Mouse (Mus musculus): ENCODE measurements around the gene Bsn. TPM values are rescaled to one million over a fixed set of nuclear protein-coding genes. Genes with fewer than 3 reads are reported as not detected.
"Not testable (repeated sequence)": the region's sequence is repeated elsewhere in the genome, so short reads cannot be mapped to it uniquely, and the experiment has no call there.

Bsn gene
- polyA plus RNA-seq, 1 experiment = 0.56 TPM

GRCm38 (mm10) chr9:108136930-108137462 lies 53.2 kb downstream of the Bsn start:
- Histone ChIP-seq H3K36me3 (ENCODE audit: control insufficient read depth, insufficient read depth) (no peaks in the 10 kb centered on the region), H3K79me2 (ENCODE audit: control insufficient read depth, insufficient read depth) (no peaks in the 10 kb centered on the region), H3K4me3 (no peak overlapping the region), H3K4me2 (ENCODE audit: low read depth) (peak overlapping the region; percentile 86), H3ac (ENCODE audit: control insufficient read depth, insufficient read length) (no peak overlapping the region), H3K27me3 (ENCODE audit: control insufficient read depth, insufficient read depth, insufficient read length) (no peaks in the 10 kb centered on the region)
- TF ChIP-seq TCF3 (IDR thresholded peaks at IDR 0.05; ENCODE audit: insufficient read length, low read depth) (no peak), POLR2AphosphoS2 (IDR thresholded peaks at IDR 0.05; ENCODE audit: insufficient read length, low read depth) (no peak), E2F4 (IDR thresholded peaks at IDR 0.05; ENCODE audit: insufficient read depth) (no peak), USF1 (IDR thresholded peaks at IDR 0.05; ENCODE audit: low read depth) (peak; percentile 18)

- no peak for TF ChIP-seq E2F4 (IDR thresholded peaks at IDR 0.05; ENCODE audit: insufficient read depth)
- TF ChIP-seq SRF (IDR thresholded peaks at IDR 0.05; ENCODE audit: control insufficient read depth, insufficient read length, low read depth) = no peak
- no peak for TF ChIP-seq USF1 (IDR thresholded peaks at IDR 0.05; ENCODE audit: low read depth)
- TF ChIP-seq CEBPB (IDR thresholded peaks at IDR 0.05; ENCODE audit: insufficient read depth, poor library complexity, severe bottlenecking) = no peak
- no peak for TF ChIP-seq MYOG (IDR thresholded peaks at IDR 0.05; ENCODE audit: control insufficient read depth in 1 of 3, insufficient read depth in 1 of 3, insufficient read length in 2 of 3, low read depth in 2 of 3)
- Histone ChIP-seq H3K27me3 (ENCODE audit: control insufficient read depth, insufficient read depth, insufficient read length) (no peaks in the 10 kb centered on the region), H3ac (ENCODE audit: control insufficient read depth, insufficient read length) (no peak overlapping the region), H3K4me3 (no peak overlapping the region), H3K4me2 (ENCODE audit: low read depth) (peak overlapping the region; percentile 86), H3K36me3 (ENCODE audit: control insufficient read depth, insufficient read depth) (no peaks in the 10 kb centered on the region), H3K79me2 (ENCODE audit: control insufficient read depth, insufficient read depth) (no peaks in the 10 kb centered on the region)
Measured at GRCm38 (mm10) chr9:108136225-108136624, 54.0 kb downstream of the Bsn start.

DNA sequence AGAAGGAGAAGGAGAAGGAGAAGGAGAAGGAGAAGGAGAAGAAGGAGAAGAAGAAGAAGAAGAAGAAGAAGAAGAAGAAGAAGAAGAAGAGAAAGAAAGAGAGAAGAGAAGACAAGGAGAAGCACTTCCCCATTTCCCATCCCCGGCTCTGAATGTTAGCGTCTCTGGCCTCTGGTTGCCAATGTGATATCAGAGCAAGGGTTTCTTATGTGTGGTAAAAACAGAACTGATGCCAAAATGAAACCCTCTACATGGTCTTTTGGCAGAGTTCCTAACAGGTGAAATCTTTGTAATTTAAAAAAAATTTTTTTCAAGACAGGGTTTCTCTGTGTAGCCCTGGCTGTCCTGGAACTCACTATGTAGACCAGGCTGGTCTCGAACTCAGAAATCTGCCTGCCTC lies 54.5 kb downstream of the Bsn start:
- not testable (repeated sequence) for H3K4me3 ChIP-seq; H3K4me2 ChIP-seq (ENCODE audit: low read depth); H3K36me3 ChIP-seq (ENCODE audit: control insufficient read depth, insufficient read depth); H3K79me2 ChIP-seq (ENCODE audit: control insufficient read depth, insufficient read depth); H3K27me3 ChIP-seq (ENCODE audit: control insufficient read depth, insufficient read depth, insufficient read length); H3ac ChIP-seq (ENCODE audit: control insufficient read depth, insufficient read length)

DNA sequence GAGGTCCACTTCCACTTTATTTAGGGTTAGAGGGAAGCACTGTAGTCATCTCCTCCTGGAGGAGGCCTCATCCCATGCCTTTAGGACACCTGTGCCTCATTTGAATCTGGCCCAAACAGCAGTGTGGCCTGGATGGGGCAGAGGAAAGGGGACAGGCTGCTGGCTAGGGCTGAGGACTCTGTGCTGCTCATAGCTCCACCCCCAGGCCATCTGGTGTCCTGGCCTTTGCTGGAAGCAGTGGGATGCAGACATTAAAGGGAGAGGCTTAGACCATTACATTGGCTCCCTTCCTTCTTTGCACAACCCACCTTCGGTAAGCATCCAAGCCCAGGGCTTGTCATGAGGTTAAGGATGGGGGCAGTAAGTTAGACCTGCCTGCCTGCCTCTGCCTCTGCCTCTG lies 56.7 kb downstream of the Bsn start:
- TF ChIP-seq MYOG (IDR thresholded peaks at IDR 0.05; ENCODE audit: control insufficient read depth in 1 of 3, insufficient read depth in 1 of 3, insufficient read length in 2 of 3, low read depth in 2 of 3) (no peak), MYOD1 (IDR thresholded peaks at IDR 0.05; ENCODE audit: control insufficient read depth in 1 of 3, insufficient read length in 2 of 3, low read depth in 2 of 3) (peak in 1 of 3 experiments; percentile 12)
- H3K27me3 ChIP-seq (ENCODE audit: control insufficient read depth, insufficient read depth, insufficient read length) = no peaks in the 10 kb centered on the region
- no peak overlapping the region for H3K4me3 ChIP-seq
- no peaks in the 10 kb centered on the region for H3K36me3 ChIP-seq (ENCODE audit: control insufficient read depth, insufficient read depth)
- no peaks in the 10 kb centered on the region for H3K79me2 ChIP-seq (ENCODE audit: control insufficient read depth, insufficient read depth)
- H3ac ChIP-seq (ENCODE audit: control insufficient read depth, insufficient read length) = no peak overlapping the region
- no peak overlapping the region for H3K4me2 ChIP-seq (ENCODE audit: low read depth)

DNA sequence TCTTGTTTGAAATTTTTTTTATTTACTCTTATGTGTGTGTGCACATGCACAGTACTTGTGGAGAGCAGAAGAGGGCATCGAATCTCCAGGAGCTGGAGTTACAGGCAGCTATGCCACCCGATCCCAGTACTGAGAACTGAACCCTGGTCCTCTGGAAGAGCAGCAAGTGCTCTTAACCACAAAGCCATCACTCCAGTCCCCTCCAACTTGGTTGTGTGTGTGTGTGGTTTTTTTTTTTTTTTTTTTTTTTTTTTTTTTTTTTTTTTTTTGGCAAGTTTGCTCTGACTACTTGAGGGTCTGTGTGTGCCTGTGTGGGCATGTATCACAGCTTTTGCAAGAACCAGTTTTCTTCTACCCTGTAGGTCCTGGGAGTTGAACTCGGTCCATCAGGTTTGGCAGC lies 57.8 kb downstream of the Bsn start:
- TF ChIP-seq REST (IDR thresholded peaks at IDR 0.05; ENCODE audit: insufficient read depth, insufficient read length) (no peak), E2F4 (IDR thresholded peaks at IDR 0.05; ENCODE audit: insufficient read depth) (no peak), CEBPB (IDR thresholded peaks at IDR 0.05; ENCODE audit: insufficient read depth, poor library complexity, severe bottlenecking) (no peak), POLR2A (IDR thresholded peaks at IDR 0.05; ENCODE audit: insufficient read length, low read depth) (no peak), TCF3 (IDR thresholded peaks at IDR 0.05; ENCODE audit: insufficient read length, low read depth) (no peak), POLR2AphosphoS2 (IDR thresholded peaks at IDR 0.05; ENCODE audit: insufficient read length, low read depth) (no peak), SRF (IDR thresholded peaks at IDR 0.05; ENCODE audit: control insufficient read depth, insufficient read length, low read depth) (no peak), MYOD1 (IDR thresholded peaks at IDR 0.05; ENCODE audit: control insufficient read depth in 1 of 3, insufficient read length in 2 of 3, low read depth in 2 of 3) (no peak), MAX (IDR thresholded peaks at IDR 0.05; ENCODE audit: low read depth) (no peak), TCF12 (IDR thresholded peaks at IDR 0.05; ENCODE audit: insufficient read depth, poor library complexity, severe bottlenecking) (no peak), USF1 (IDR thresholded peaks at IDR 0.05; ENCODE audit: low read depth) (no peak), MYOG (IDR thresholded peaks at IDR 0.05; ENCODE audit: control insufficient read depth in 1 of 3, insufficient read depth in 1 of 3, insufficient read length in 2 of 3, low read depth in 2 of 3) (no peak)
- no peak overlapping the region for H3ac ChIP-seq (ENCODE audit: control insufficient read depth, insufficient read length)
- H3K79me2 ChIP-seq (ENCODE audit: control insufficient read depth, insufficient read depth) = no peaks in the 10 kb centered on the region
- H3K4me3 ChIP-seq = no peak overlapping the region
- H3K4me2 ChIP-seq (ENCODE audit: low read depth) = no peak overlapping the region
- H3K36me3 ChIP-seq (ENCODE audit: control insufficient read depth, insufficient read depth) = no peaks in the 10 kb centered on the region
- no peaks in the 10 kb centered on the region for H3K27me3 ChIP-seq (ENCODE audit: control insufficient read depth, insufficient read depth, insufficient read length)

DNA sequence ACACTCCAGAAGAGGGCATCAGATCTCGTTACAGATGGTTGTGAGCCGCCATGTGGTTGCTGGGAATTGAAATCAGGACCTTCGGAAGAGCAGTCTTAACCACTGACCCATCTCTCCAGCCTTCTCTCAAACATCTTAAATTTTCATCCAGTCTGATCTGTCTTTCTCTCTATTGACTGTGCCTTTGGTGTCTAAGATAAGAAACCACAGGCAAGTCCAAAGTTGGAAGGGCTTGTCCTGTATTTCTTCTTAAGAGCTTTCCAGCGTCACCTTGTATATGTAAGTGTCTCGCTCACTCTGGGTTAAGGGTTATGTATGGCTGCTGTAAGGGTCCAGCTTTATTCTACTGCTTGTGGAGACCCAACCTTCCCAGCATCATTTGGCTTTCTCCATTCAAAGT lies 58.7 kb downstream of the Bsn start:
- Histone ChIP-seq H3K27me3 (ENCODE audit: control insufficient read depth, insufficient read depth, insufficient read length) (no peaks in the 10 kb centered on the region), H3K79me2 (ENCODE audit: control insufficient read depth, insufficient read depth) (no peaks in the 10 kb centered on the region), H3K4me3 (no peak overlapping the region), H3ac (ENCODE audit: control insufficient read depth, insufficient read length) (no peak overlapping the region), H3K36me3 (ENCODE audit: control insufficient read depth, insufficient read depth) (no peaks in the 10 kb centered on the region), H3K4me2 (ENCODE audit: low read depth) (no peak overlapping the region)
- no peak for TF ChIP-seq TCF12 (IDR thresholded peaks at IDR 0.05; ENCODE audit: insufficient read depth, poor library complexity, severe bottlenecking)
